Mouse (Mus musculus): Measurements from ENCODE around the gene Rtl8c.

GRCm38 (mm10) chrX:53610571-53610970 is 2.7 kb downstream of the Rtl8c start:
- TF ChIP-seq CTCF (IDR thresholded peaks at IDR 0.05; ENCODE audit: control insufficient read depth, insufficient read depth, insufficient replicate concordance, low read depth, low read length) (no peak), POLR2A (IDR thresholded peaks at IDR 0.05; ENCODE audit: control insufficient read depth, low read depth, low read length) (no peak)
